Mouse (Mus musculus) kidney, adult 11 months (tissue): ENCODE data around the gene Grip1.

Experiments
- DNase-seq: peaks from one replicate; pipeline ENCODE4 v3.0.0; 2022

The Grip1 gene

DNA sequence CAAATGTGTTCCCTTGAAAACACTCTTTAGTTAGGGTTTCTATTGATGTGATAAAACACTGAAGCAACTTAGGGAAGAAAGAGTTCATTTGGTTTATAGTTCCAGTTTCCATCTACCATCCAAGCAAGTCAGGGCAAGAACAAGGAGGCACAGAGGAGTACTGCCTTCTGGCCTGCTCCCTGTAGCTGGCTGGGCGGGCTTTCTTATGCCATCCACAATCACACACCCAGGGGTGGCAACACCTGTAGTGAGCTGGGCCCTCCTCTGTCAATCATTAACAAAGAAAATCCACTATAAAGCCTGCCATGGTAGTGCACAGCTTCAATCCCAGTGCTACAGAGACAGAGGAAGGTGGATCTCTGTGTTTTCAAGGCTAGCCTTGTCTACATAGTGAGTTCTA, 122.2 kb downstream of the Grip1 start:
- no peak for DNase-seq

DNA sequence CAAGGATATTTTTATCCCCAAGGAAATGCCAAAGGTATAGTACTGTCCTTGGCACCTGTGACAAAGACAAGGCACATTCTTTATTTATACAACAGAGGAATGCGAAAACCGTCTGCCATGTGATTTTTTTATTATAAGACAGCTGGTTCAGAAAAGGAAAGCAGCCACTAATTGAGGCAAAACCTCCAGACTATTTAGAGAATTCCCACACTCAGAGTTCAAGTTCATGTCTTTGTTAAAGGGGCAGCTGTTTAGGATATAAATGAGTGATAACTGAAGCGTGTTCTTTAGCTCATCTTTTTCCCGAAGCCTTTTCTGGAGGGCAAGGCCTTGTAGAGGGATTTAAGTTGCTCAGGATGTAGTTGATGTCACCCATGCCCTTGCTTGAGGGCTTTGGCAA, 126.4 kb downstream of the Grip1 start:
- DNase-seq: no peak

DNA sequence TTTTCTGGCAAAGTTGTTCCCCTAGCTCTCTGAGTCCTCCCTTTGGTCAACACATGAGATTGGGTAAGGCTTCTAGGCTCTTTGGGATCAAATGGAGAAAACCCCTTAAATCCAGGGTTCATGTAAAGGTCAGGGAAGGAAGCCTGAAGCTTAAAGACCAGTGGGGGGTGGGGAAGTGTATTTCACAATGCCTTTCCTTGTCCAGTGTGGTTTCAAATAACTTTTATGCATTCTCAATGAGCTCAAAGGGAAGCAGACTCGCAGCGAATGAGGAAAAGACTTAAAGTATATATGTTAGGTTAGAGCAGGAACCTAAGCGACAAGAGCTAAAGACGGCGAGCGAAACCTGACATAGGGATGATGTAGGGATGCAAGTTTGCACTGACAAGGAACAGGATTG, 131.0 kb downstream of the Grip1 start:
- DNase-seq: no peak

DNA sequence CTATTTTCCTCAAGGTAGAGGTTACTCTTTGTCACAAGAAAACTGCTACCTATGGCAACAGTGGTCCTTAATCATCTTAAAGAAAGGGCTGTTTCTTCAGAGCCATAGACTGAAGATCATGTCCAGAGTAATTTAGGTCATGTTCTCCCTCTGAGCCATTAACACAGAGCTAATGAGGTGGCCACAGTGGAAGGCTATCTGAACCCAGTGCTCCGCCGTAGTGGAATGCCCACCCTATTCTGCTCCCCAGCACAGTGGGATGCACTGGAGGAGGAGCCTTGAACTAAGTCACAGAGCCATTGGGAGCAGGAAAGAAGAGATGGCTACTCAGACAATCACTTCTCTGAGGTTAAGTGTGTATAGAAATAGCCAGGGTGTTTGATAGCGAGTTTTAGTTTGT, 133.3 kb downstream of the Grip1 start:
- no peak for DNase-seq

DNA sequence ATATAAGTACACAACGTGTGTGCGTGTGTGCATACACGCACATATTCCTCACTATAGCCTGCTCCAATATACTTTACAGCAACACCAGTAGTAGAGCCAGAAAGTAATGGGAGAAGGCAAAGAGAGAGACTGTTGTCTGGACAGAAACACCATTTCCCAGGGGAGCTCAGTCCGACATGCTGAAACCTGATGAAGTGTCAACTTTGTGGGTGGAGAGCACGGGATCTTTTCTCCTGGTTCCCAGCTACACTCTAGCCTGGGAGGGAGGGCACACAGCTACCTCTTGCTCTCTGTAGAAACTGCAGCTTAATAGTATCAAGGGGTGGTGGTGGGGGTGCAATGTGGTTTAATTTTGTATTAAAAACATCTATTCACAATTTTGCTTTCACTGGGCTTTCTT, 143.2 kb downstream of the Grip1 start:
- DNase-seq: no peak

DNA sequence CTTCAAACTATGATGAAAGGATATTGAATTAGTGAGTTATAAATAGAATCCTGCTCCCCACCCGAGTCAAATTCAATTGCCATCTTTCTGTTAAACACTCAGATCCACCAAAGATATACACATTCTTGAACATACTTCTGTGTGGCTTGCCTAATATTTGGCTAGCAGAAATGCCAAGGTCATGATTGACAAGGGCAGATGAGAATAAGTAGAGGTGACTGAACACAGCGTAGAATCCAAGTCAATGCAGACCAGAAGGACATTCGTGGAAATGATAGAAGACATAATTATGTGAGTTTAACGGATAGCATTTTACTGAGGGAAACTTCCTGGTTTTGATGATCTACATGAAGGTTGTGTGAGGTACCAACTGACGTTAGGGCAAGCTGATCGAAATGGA, 153.9 kb downstream of the Grip1 start:
- DNase-seq: no peak

DNA sequence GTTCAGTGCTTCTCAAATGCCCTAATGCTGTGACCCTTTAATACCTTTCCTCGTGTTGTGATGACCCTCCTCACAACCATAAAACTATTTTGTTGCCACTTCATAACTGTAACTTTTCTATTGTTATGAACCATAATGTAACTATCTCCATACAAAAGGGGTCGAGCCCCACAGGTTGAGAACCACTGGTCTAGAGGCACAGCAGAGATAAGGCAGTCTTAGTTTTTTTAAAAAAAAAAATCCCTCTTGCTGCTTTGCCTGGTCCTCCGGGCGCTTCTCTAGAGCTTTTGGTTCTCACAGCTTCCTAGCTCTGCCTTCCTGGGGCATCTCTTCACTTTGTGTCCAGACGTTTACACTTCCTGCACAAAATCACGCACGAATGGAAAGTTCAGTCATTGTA, 155.4 kb downstream of the Grip1 start:
- DNase-seq: no peak

DNA sequence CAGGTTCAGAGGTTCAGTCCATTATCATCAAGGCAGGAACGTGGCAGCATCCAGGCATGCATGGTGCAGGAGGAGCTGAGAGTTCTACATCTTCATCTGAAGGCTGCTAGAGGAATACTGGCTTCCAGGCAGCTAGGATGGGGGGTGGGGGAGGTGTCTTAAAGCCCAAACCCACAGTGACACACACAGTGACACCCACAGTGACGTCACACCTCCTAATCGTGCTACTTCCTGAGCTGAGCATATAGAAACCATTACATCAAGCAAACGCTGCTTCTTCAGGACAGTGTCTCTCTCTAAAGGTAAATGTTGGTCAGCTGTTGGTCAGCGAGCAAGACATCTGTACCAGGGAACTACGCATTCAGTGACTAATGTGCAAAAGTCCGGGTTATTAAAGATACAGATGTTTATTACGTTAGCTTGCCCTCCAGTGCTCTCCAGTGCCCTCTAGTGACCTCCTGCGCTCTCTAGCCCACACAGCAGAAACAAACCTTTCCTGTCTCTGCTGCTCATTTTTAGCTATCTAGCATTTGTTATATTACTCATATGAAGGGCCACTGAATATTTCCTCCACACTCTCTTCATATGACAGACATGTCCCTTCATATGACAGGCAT, 156.8 kb downstream of the Grip1 start:
- no peak for DNase-seq

DNA sequence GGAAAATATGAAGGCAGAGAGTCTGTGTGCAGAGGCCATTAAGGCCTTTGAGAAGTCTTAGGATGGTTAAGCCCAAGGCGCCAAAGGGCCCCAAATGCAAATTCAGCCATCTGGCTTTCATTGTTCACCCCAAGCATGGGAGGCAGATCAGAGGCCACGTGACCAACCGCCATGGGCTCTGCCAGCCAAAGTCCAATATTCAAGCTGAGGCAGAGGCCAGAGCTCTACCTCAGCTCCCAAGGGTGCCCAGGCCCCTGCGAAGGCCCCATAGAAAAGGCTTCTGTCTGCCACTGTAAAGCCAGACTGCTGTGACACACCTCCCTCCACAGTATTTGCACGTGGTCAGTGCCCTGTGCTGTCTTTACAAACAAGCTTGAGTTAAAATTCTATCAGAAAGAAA, 158.4 kb downstream of the Grip1 start:
- DNase-seq: peak; percentile 10

DNA sequence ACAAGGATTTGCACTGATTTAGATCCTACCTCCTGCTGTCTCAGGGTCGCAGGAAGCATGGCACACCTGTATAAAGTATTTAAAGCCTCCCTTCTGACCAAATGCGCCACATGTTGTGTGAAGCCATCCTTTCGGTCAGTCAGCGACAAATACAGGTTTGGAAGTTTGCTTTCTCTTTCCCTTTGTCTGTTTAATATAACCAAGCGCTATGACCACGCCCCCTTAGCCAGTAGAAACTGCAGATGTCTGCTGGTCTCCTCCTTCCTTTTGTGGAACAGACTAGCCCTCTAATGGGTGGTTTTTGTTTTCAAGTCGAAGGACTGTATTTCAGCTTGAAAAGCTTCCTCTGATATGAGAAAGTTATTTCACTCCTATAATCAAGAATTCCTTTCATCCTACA, 161.1 kb downstream of the Grip1 start:
- no peak for DNase-seq

DNA sequence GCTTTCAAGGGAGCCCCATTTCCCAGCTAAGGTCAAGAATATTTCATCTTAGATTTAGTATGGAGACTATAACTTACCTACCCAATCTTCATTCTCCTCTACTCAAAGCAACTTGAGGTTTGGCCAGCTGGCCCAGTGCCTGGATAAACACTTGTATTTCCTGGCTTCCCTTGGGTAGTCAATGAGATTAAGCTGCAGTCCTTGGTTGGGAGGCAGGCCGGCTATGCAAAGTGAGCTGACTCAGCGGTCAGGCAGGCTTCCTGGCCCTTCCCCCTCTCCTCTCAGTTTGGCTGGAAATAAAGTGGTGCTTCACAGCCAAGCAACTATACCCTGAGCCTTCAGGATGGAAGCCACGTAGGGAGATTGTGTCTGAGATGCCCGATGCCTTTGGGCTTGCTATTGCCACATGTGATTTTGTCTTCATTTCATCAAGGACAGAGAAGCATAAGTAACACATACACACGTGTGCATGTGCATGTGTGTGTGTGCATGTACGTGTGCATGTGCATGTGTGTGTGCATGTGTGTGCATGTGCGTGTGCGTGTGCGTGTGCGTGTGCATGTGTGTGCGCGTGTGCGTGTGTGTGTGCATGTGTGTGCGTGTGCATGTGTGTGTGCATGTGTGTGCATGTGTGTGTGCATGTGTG, 161.7 kb downstream of the Grip1 start:
- peak; percentile 79 for DNase-seq

DNA sequence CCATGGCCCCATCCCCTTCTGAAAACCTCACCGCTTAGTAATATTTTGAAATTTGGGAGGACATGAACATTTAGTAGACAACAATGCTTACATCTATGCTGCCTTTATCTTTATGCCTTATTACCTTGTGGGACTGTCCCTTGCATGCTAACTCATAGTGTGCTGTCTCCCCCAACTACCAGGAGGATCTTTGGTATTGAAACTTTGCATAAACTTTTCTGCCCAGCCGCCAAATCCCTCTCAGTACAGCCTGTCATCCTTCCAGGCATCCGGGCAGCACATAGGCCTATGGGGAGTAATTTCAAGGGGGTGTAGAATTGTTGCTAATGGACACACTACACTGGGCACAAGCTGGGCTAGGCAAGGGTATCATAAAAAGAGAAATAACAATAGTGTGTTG, 162.4 kb downstream of the Grip1 start:
- no peak for DNase-seq

DNA sequence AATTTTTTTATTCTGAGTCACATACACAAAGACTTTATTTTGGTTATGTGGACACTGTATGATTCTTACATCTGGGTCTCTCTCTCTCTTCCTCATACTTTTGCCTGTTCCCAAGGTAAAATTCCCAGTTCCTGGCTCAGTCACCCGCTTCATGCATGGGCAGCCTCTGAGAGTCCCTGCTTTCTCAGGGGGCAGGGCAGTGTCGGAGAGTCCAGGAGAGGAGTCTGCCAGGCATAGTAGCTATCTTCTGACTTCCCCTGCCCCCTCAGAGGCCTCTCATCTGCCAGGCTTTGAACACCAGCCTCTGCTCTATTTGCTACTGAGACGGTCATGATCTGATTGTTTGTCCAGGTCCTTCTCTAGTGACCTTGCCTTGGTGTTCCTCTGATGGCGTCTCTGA, 175.0 kb downstream of the Grip1 start:
- DNase-seq: no peak

DNA sequence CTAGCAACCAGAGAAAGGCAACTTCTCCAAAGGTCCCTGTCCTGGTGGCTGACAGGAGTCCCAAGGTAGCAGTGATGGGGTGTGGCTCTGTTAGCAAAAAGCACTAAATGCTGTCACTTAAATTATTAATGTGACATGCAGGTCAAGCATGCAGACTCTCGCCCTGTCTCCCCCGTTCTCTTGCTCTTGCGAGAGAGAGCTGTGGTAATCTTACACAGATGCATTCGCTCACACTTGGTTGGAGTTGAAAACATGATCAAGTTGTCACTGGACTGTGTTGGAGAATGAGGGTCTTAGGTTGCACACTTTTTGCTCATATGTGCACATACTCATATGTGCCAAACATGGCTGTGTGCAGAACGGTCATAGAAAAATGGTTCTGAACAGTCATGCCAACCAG, 176.8 kb downstream of the Grip1 start:
- no peak for DNase-seq

DNA sequence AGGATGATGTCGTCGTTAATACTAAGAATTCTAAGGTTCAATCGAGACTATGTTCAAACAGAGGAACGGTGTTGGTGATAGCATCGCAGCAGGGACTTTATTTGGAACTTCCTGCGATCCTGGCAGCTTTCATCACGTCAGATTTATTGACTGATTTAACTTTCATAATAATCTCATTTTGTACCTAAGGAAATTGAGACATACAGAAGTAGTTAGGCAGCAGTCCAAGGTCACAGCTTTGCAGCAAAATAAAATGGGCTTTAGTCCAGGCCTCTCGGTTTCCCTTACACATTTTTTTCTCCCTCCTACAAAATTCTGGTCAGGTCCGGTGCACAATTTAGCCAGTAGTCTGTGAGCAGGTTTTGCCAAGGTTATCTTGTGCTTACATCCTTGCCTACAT, 178.3 kb downstream of the Grip1 start:
- DNase-seq: no peak

DNA sequence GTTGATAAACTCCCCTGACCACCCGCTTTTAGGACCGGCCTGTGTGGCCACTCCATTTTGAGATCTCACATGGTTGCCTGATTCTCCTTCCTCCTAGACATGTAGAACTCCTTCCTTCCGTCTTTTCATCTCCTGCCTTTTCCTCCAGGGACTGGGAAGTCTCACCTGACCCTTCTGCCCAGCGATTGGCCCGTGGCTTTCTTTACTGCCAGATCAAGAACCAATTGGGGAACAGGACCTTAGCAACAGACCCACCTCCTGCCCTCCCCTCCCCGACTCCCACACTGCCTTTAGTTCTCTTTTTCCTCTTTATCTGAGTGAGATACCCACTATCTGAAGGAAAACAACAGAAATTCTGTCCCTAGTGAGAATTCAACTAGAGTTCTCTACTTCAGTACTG, 180.9 kb downstream of the Grip1 start:
- no peak for DNase-seq

DNA sequence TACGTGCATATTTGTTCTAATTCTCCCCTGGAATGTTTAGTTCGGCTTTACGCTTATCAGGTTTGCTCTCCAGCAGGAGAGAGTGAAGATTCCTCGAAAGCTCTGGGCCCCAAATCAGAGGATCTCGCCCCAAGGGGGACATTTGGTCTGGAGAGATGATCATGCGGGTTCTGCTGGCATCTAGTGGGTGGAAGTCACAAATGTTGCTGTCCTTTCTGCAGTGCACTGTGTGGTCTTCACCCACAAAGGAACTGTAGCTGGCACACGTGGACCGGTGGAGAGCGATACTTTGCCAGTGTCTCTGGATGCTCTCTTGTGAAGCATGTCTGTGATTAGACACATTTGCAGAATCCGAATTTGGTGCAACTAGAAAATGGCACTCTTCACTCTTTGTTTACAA, 186.9 kb downstream of the Grip1 start:
- no peak for DNase-seq

DNA sequence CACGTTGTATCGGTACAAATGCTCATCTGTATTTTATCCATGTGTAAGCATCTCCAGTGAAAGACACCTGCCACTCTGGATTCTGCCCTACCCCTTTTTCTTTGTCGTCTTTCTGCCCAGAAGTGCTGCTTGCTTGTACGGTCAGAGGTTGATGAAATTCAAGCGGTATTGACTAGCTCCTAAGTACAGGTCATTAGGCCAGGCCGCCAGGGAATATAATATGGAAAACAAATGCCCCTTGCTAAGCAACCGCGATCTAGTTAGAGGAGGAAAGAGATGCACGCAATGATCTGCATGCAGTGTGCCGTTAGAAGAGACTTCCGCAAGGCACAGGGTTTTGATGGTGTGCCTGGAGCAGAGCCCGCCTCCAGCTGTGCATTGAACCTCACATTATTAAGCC, 187.4 kb downstream of the Grip1 start:
- no peak for DNase-seq

DNA sequence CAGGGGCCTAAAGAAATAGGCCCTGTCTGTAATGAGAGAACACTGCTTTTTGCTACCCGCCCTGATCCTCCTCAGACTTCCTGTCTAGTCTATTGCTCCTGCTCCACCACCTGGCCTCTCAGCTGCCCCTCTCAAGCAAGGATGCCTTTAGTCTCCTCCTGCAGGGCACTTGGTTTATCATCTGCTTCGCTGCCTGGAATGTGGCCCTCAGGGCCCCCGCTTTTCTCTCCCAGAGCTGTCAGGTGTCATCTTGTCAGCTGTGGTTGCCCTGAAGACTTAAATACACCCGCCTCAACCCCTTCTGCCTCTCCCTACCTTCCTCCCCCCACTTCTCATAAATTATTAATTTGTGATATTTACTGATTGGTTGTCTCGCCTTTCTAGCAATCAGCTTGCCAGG, 190.7 kb downstream of the Grip1 start:
- no peak for DNase-seq

DNA sequence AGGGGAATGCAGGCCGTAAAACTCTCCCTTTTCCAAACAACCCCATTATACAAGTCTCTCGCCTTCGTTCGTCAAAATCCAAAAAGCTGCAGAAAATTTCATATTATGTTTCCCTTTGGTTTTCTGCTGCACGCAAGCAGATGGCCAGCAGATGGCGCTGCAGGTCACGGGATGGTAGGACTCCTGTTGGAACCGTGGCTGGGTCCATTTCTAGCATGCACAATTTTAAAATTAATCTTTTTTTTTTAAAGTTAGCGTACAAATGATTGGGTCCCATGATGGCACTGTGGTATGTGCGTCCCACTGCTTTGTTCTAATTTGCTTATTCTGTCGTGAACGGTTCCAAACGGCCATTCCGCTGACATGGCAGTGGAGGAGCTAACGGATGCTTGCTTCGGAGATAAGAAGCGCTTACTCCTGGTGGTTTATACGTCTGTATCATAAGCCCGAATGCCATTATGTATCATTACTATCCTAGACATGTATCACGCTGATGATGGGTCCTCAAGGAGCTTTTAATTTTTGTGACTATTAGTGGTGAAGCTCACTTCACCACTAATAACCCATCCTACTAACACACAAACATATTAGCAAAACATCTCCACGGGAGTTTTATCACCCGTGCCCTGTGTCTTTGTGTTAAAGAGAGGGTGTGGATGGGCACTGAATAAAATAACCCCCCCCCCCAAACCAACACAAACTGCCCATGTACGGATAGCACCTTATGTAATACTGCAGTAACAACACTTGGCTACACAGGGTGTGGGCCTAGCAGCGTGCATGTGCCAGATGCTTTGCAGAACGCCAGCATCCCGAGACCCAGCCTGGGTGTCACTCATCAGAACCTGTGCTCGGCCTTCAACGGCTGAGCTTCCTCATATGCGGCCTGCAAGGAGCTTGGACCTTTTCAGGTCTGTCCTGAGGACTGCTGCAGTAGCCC, 193.1 kb downstream of the Grip1 start:
- DNase-seq: no peak

DNA sequence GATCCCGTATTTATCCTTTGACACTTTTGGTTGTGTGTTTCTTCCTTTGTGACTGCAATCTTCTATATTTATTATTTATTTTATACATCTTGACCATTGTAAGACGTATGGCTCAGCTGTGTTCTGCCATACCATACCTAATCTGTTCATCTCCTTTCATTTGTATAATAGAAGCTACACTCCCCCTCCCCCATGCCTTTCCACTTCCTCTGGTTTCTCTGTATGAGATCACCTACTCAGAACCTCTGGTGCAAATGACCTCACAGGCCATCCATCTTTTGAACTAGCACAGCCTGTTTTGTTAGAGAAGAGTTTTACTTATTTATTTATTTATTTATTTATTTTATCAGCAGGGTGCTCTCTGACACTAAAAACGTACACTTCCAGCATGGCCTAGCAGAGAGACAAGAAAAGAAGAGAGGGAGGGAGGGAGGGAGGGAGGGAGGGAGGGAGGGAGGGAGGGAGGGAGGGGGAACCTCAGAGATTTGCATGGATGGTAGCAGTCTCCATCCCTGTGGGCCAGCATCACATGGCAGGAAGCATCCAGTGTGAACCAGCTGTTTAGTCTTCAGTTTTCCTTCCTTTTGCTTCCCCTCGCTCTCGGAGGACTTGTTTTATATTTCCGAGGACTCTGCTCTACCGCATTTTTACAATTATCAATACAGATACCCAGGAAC, 207.2 kb downstream of the Grip1 start:
- no peak for DNase-seq

DNA sequence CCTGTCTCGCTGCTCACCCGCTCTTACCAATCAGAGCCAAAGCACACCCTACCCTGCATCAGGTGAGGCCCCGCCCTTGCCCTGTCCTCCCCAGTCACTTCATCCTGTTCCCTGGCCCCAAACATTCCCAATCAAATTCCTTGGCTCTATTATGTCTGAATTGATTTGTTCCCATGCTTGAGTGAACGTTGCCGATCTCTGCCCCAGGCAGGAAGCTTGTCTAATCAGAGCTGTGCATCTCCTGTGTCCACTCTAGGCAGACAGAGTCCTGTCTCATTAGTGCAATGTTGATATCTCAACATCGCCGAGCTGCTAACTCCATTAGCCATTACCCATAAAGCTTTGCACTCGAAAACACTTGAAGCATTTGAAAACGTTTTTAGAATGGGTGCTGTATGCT, 210.0 kb downstream of the Grip1 start:
- peak; percentile 6 for DNase-seq

DNA sequence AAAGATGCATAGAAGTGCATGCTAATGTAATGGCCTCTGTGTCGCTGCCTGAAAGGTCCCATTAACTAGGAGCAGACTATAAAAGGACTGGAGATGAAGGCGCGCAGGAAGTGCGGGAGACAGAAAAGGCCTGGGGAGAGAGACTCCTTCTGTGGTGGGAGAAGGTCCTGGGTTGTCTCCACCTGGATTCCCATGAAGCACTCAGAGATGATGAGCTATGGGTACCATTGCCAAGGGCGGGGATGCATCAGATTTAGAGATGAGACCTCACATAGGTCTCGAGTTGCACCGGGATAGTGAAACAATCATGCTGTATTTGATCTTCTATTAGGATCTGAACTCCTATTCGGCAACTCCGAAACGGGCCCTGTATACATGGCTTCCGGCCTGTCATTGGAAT, 212.8 kb downstream of the Grip1 start:
- no peak for DNase-seq

DNA sequence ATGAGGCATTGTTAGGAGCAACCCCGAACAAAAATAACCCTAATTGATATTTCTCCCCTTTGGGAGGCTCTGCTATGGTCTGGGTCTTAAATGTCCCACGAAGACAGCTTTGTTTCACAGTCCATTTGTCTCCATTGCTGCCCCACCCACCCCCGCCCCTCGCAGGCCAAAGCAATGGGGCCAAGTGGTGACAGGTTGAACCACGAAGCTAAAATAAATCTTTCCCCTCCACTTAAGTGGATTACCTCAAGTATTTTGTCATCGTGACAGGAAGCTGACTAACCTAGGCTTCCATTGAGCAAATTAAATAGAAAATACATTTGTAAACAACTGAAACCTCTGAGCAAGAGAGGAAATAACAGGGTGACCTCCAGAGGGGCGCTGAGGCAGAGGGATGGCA, 216.8 kb downstream of the Grip1 start:
- no peak for DNase-seq
